8 mouse cellular contexts compared by ENCODE assay signal in genomic region chr10:83508962-83509660, GRCm38 (mm10). TPM values are rescaled to one million over a fixed set of nuclear protein-coding genes. Genes with fewer than 3 reads are reported as not detected.
DNase-seq lines count a peak whose midpoint lies in the region; ATAC-seq and TF ChIP-seq lines count a peak whose summit lies in the region.

No protein-coding gene starts in this region.

- TF ChIP-seq CTCF in layer of hippocampus, adult 2 months (conservative IDR thresholded peaks at IDR 0.05): peak; percentile 65
- peak; percentile 73 for TF ChIP-seq CTCF in Patski (IDR thresholded peaks at IDR 0.05)
- peak; percentile 47 for TF ChIP-seq CTCF in lung, postnatal 0 days (IDR thresholded peaks at IDR 0.05)

- no peak overlapping the region for H3K9ac ChIP-seq in lung, postnatal 0 days (replicated peaks; ENCODE audit: low read depth)

- H3K27ac ChIP-seq in layer of hippocampus, adult 2 months: no peak overlapping the region
- H3K27ac ChIP-seq in lung, postnatal 0 days (ENCODE audit: low read length): no peak overlapping the region

- H3K27me3 ChIP-seq in Patski: no peaks in the 10 kb centered on the region
- H3K27me3 ChIP-seq in lung, postnatal 0 days (replicated peaks; ENCODE audit: insufficient read depth, low read length): no peaks in the 10 kb centered on the region

- in situ Hi-C loops in Patski (cut with MboI; ENCODE audit: low pct_unique_long_range_greater_than_20kb): loop anchor here (10.0 to 25.0 kb wide), 3 partner anchors 264 to 722 kb away; no protein-coding TSS in a partner anchor

- CTCF ChIA-PET in Patski (lab: Charles Lee): interaction anchor here (0.7 to 1.7 kb wide), 8 partner anchors 11 to 599 kb away, joined by 3 to 5 read pairs (median 3); partner anchors contain the start of gene D10Wsu102e

- no peak for TF ChIP-seq EP300 in lung, postnatal 0 days (IDR thresholded peaks at IDR 0.05)

- H3K4me1 ChIP-seq in lung, postnatal 0 days (ENCODE audit: insufficient read depth, low read depth, low read length): no peaks in the 10 kb centered on the region

- no peak for DNase-seq in layer of hippocampus, adult 2 months (ENCODE audit: low spot score in 2 of 2)
- no peak for DNase-seq in layer of hippocampus, adult 8-10 months (ENCODE audit: low spot score in 2 of 2)
- DNase-seq in Patski (ENCODE audit: low read depth, low spot score) (no peak), MN1 (ENCODE audit: low spot score) (no peak)
- no peak for DNase-seq in lung, postnatal 0 days (ENCODE audit: low spot score)
- DNase-seq in thymus, postnatal 25 days: peak; percentile 44
- no peak for DNase-seq in right cerebral cortex, postnatal 25 days

- H3K9me3 ChIP-seq in lung, postnatal 0 days (ENCODE audit: low read length): no peaks in the 10 kb centered on the region

- no peaks in the 10 kb centered on the region for H3K36me3 ChIP-seq in lung, postnatal 0 days (ENCODE audit: insufficient read depth, low read length)

- H3K4me3 ChIP-seq in layer of hippocampus, adult 2 months: no peak overlapping the region
- H3K4me3 ChIP-seq in lung, postnatal 0 days (ENCODE audit: low read depth, low read length): no peak overlapping the region

- H3K4me2 ChIP-seq in lung, postnatal 0 days (replicated peaks; ENCODE audit: low read depth, low read length): no peak overlapping the region

- ATAC-seq in Patski: no peak
- peak; percentile 72 for ATAC-seq in common myeloid progenitor, adult 5-6 weeks (replicated peaks; ENCODE audit: low read depth, poor library complexity, severe bottlenecking)
- ATAC-seq in lung, postnatal 0 days: no peak

- 54% methylated on average over 8 of the region's 8 CpGs for WGBS in lung, postnatal 0 days

- POLR2A ChIA-PET in Patski (lab: Charles Lee): no interaction called here

RNA-seq across cellular contexts. Expression of gene Aldh1l2, which starts 24.8 kb away (rescaled TPM):
- 1 to 10 TPM; 2.0 to 2.2 TPM for total RNA-seq in layer of hippocampus, adult 2 months (2021)
- total RNA-seq in layer of hippocampus, adult 8-10 months (2022): 1 to 10 TPM; 2.5 to 5.5 (median 4.1) TPM
- 21.6 TPM for polyA plus RNA-seq in Patski (2021)
- total RNA-seq in common myeloid progenitor, adult 5-6 weeks (2017): not detected in 2 replicates
- 0.45 and 0.55 TPM in 2 replicates for polyA plus RNA-seq in lung, postnatal 0 days (2015; fragmentation: Nextera tagmentation; extraction: Ambion mirVana)

RNA-seq across cellular contexts. Expression of gene Washc4, which starts 34.4 kb away (rescaled TPM):
- total RNA-seq in layer of hippocampus, adult 2 months (2021): 10 to 100 TPM; 28.3 to 28.9 TPM
- total RNA-seq in layer of hippocampus, adult 8-10 months (2022): 10 to 100 TPM; 27.4 to 35.4 (median 31.0) TPM
- 35.0 TPM for polyA plus RNA-seq in Patski (2021)
- 37.1 and 45.0 TPM in 2 replicates for total RNA-seq in common myeloid progenitor, adult 5-6 weeks (2017)
- polyA plus RNA-seq in lung, postnatal 0 days (2015; fragmentation: Nextera tagmentation; extraction: Ambion mirVana): 28.3 and 32.7 TPM in 2 replicates
